Mouse (Mus musculus) cerebellum, adult 8-10 months (tissue): ENCODE results near the gene Tsacc.

ENCODE experiments used
- DNase-seq: peaks from one replicate; pipeline ENCODE4 v3.0.0; 2022

Gene Tsacc

DNA sequence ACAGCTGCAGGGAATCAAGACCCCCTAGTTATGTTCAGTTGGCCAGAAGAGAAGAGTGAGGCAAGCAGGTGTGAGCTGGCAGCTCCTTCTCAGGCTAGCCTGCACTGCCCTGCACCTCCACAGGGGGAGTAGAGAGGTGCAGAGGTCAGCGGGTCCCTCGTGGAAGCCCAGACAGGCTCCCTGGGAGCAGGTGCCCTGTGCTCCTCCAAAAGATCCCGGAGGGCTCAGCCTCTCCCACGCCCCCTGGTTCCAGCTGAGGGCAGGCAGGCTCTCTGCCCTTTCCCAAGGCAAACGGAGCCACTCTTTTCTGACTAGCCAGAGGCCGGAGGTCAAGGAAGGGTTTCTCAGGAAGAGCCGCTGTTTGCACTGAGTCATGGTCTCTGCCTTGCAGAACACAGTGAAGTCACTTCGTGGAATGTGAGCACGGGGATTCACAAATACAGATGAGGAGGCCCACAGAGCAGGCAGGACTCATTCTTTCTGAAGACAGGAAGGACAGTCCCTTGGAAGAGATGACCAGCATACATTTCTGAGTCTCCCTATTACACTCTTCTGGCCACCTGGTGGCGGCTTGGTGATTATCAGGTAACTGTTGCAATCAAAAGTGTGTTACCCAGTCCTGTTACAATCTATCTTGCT lies 59.1 kb downstream of the Tsacc start:
- DNase-seq: peak; percentile 55

DNA sequence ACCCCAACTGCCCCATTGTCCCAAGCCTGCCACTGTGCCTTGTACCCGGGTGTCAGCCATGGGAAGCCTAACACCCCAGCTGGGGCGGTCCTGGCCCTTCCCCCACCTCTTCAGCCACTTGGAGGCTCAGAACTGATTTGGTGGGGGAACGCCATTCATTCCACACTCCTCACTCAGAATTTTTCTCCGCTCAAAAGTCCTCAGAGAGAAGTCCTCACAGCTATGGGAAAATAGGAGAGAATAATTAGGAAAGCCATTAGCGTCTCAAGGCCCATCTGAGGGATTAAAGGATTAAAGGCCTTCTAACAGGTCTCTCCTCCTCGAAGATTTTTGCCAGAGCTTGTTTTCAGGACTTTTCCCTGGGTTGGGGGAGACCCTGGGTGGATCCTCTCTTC lies 59.6 kb downstream of the Tsacc start:
- DNase-seq: no peak

DNA sequence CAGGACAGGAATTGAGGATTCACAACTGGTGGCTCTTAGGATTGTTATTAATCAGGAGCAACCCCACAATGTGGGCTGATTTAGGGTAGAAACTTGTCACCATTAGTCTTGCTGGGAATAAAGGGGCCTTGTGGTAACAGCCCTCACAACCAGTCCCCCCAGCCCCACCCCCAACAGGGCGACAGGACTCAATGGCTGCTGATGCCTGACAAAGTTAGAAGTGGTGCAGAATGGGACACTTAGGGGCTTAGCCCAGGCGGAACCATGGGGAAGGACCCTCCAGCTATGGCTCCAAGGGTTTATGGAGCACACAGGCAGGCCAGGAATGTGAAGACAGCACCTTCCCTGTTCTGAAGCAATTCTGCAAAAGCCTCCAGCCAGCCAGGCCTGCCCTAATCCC lies 61.2 kb downstream of the Tsacc start:
- DNase-seq: no peak

DNA sequence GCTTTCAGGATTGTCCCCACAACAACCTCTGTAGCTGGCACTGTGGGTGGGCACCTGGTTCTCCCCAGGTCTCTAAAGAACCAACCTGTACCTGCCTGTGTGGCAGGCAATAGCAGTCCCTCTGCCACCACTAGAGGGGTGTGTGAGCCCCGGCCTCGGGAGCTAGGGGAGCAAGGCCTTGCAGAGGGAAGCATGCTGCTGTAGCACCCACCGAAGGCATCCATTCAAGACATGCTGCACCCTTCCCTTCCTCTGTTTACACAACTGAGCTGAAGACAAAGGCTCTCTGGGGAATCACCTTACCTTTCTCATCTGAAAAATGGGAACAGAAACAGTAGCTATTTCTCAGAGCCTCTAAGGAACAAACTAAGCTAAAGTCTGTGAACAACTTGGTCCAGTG lies 61.6 kb downstream of the Tsacc start:
- DNase-seq: peak; percentile 42

DNA sequence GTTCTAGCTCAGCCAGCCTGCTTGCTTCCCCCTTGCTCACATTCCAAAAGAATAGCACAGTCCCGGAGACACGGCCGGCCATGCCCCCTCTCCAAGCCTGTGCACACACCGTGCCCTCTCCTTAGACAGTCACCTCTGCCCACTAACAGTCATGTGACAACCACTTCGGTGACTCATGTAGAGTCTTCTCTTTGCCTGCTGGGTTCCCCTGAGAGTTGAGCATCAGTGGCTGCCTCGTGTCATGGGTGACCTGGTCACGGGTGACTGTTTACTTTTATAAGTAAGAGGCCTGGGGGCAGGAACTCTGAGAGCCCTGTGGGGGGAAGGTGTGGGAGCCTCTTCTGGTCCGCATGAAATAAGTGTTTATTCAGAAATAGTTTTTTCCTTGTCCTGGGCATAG lies 62.8 kb downstream of the Tsacc start:
- DNase-seq: no peak

DNA sequence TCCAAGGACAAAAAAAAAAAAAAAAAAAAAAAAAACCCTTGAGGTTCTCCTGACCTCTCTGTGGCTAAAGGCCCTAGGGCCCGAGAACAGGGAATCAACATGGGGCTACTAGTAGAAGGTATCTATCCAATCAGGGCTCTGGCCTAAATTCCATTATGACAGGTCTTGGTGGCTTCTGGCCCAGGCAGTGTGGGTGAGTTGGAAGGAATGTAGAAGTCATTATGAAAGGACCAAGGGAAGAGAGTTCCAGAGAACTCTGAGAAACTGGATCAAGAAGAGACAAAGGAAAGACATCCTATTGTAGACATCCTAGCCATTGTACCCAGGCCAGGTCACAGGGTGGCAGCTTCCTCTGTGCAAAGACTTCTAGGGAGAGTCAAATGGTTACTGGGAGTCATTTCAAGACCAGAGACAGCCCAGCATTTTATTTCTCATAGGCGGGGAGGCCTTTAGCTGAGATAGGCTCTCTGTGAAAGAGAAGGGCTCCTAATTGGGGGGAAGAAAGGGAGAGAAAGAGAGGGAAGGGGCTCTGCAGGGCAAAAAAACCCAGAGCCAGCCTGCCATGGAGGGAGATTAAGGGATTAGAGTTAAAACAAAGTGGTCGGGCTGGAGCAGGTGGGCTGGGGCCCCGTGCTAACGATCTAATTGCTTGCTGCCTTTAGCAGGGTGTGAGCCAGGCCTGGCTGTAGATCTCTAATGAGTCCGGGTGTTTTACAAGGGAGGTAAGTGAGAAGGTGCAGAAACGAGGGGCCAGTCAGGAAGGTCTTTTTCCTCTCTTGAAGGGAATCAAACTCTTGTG lies 63.7 kb downstream of the Tsacc start:
- peak; percentile 25 for DNase-seq
